Mouse (Mus musculus) embryonic fibroblast, embryonic 13.5 days (primary cell): Measurements from ENCODE around the gene Selenoi.

Source experiments
- CTCF ChIP-seq: IDR thresholded peaks from 2 replicates; pipeline ENCODE4 v1.5.1; 2011; ENCODE audit warnings: mild to moderate bottlenecking, control low read depth, low read length, moderate library complexity, borderline replicate concordance; ENCODE audit not compliant: insufficient read depth
- POLR2A ChIP-seq: IDR thresholded peaks from 2 replicates; pipeline ENCODE4 v1.6.1; 2011; ENCODE audit warnings: low read depth, mild to moderate bottlenecking, control low read depth, low read length, moderate library complexity

GRCm38 (mm10) chr5:30276361-30276760 lies 44.0 kb downstream of the Selenoi start:
- TF ChIP-seq CTCF (no peak), POLR2A (no peak)
